Mouse (Mus musculus) midbrain, embryonic 11.5 days (tissue): ENCODE results near the gene Grb2. TPM values are rescaled to one million over a fixed set of nuclear protein-coding genes. Genes with fewer than 3 reads are reported as not detected.

Experiments used
- ATAC-seq: fragments of 200-750 bp; cut with Nextera tagmentation; 2 replicates; pipeline ENCODE4 v1.8.0; 2017; ENCODE audit warnings: moderate TSS enrichment, moderate library complexity; ENCODE audit not compliant: low FRiP score
- DNase-seq: peaks from one replicate; pipeline ENCODE4 v3.0.0; 2015; ENCODE audit warnings: low spot score; ENCODE audit errors: missing footprints
- H3K27ac ChIP-seq: fragments of 300-500 bp; sonication (generic); 2 replicates; pipeline ENCODE4 v1.5.1; 2014; ENCODE audit warnings: low read depth, low read length
- H3K27me3 ChIP-seq: fragments of 300-500 bp; sonication (generic); 2 replicates; pipeline ENCODE4 v1.6.1; 2014; ENCODE audit warnings: mild to moderate bottlenecking, low read length, moderate library complexity, mixed read lengths; ENCODE audit not compliant: control insufficient read depth, insufficient read depth
- H3K36me3 ChIP-seq: fragments of 300-500 bp; sonication (generic); 2 replicates; pipeline ENCODE4 v1.6.1; 2014; ENCODE audit warnings: mild to moderate bottlenecking, low read length, moderate library complexity, mixed read lengths; ENCODE audit not compliant: control insufficient read depth, insufficient read depth
- H3K4me1 ChIP-seq: fragments of 300-500 bp; sonication (generic); 2 replicates; pipeline ENCODE4 v1.6.1; 2014; ENCODE audit warnings: low read length; ENCODE audit not compliant: control insufficient read depth, insufficient read depth
- H3K4me2 ChIP-seq: fragments of 300-500 bp; sonication (generic); 2 replicates; pipeline ENCODE4 v1.6.1; 2014; ENCODE audit warnings: mild to moderate bottlenecking, moderate library complexity
- H3K4me3 ChIP-seq: fragments of 300-500 bp; sonication (generic); 2 replicates; pipeline ENCODE4 v1.5.1; 2014; ENCODE audit warnings: low read depth, low read length
- H3K9ac ChIP-seq: fragments of 300-500 bp; sonication (generic); 2 replicates; pipeline ENCODE4 v1.6.1; 2014; ENCODE audit warnings: low read length
- H3K9me3 ChIP-seq: fragments of 300-500 bp; sonication (generic); 2 replicates; pipeline ENCODE4 v1.6.1; 2016; ENCODE audit warnings: low read length; ENCODE audit not compliant: control insufficient read depth
- WGBS: fragments of 180-500 bp; shearing (Covaris S2); extraction: QIAGEN DNeasy Blood & Tissue Kit; methylation state at CpG from one replicate; pipeline ENCODE4 v1.1.7; 2014; 5-methylcytosine and 5-hydroxymethylcytosine counted together
- polyA plus RNA-seq: library from polyadenylated mRNA; unstranded; fragments of >200 nt; fragmentation: Nextera tagmentation; extraction: Ambion mirVana; gene quantifications from 2 replicates; pipeline ENCODE4 v1.2.1, GENCODE M21; 2014

Gene Grb2
- polyA plus RNA-seq, 1 experiment from 2014 or later, result 77.7 TPM

DNA sequence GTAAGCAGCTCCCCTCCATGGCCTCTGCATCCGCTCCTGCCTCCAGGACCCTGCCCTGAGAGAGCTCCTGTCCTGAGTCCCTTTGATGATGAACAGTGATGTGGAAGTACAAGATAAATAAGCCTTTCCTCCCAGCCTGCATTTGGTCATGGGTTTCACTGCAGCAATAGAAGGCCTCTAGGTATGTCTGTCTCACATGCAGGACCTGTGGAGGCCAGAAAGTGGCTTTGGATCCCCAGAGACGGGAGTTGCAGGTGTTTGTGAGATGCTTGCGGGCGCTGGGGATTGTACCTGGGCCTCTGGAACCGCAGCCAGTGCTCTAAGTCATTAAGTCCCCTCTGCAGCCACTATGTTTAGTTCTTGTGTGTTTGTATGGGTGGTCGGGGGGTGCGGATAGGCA lies 88.4 kb downstream of the Grb2 start:
- 0 out of 2 replicates have a peak, but pooled peaks cover 2% of the 10 kb centered on the region for H3K36me3 ChIP-seq
- no peak overlapping the region for H3K4me2 ChIP-seq
- no peaks in the 10 kb centered on the region for H3K27me3 ChIP-seq
- ATAC-seq, result no peak
- no peaks in the 10 kb centered on the region for H3K9me3 ChIP-seq
- WGBS, result 93% methylated on average over 7 of the region's 7 CpGs
- no peak overlapping the region for H3K4me3 ChIP-seq
- no peaks in the 10 kb centered on the region for H3K4me1 ChIP-seq
- H3K9ac ChIP-seq, result no peak overlapping the region
- no peak overlapping the region for H3K27ac ChIP-seq
- DNase-seq, result no peak

DNA sequence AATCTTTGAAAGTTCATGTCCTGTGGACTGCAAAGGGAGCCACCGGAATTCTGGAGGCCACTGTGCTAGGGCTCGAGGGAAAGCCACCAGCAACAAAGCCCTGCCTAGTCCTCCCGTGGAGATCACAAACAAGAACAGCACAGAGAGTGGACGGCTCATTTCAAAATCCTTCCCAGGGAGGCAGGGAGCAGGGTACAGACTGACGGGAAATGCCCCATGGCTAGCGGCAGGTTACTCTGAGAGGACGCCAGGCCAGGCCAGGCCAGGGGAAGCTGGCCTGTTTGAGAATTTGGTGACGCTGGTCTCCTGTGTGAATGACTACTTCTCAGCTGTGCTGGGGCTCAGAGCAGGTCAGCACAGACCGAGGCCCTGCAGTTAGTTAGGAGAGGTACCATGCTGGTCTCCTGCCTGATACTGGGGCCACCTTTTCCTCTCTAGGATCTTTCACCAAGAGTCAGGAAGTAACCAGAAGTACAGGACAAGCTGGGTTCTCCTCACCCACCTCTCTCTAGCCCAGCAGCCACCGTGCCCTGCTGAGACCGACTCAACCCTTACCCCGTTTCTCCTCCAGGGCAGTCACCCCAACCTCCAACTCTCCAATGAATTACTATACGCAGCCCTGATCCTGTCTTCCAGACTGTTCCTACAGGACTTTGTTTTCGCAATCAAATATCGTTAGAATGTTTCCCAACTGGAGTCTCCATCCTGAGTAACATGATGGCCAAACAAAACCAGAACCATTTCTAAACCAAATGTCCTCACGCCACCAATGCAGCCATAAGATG lies 89.5 kb downstream of the Grb2 start:
- Histone ChIP-seq H3K9ac (no peak overlapping the region), H3K36me3 (0 out of 2 replicates have a peak, but pooled peaks cover 2% of the 10 kb centered on the region), H3K9me3 (no peaks in the 10 kb centered on the region), H3K27ac (no peak overlapping the region), H3K4me3 (no peak overlapping the region), H3K27me3 (no peaks in the 10 kb centered on the region), H3K4me2 (no peak overlapping the region), H3K4me1 (no peaks in the 10 kb centered on the region)
- ATAC-seq (no peak), DNase-seq (no peak)
- WGBS, result 88% methylated on average over 16 of the region's 16 CpGs

- 89% methylated on average over 2 of the region's 2 CpGs for WGBS
- no peak overlapping the region for H3K27ac ChIP-seq
- H3K4me2 ChIP-seq, result no peak overlapping the region
- 0 out of 2 replicates have a peak, but pooled peaks cover 2% of the 10 kb centered on the region for H3K36me3 ChIP-seq
- H3K4me3 ChIP-seq, result no peak overlapping the region
- H3K4me1 ChIP-seq, result peaks cover 5% of the 10 kb centered on the region
- no peaks in the 10 kb centered on the region for H3K9me3 ChIP-seq
- ATAC-seq (no peak), DNase-seq (no peak)
- H3K27me3 ChIP-seq, result no peaks in the 10 kb centered on the region
- H3K9ac ChIP-seq, result no peak overlapping the region
These were observed 90.4 kb downstream of the Grb2 start for GRCm38 (mm10) chr11:115618001-115618400.

GRCm38 (mm10) chr11:115616893-115617292 lies 91.5 kb downstream of the Grb2 start:
- Histone ChIP-seq H3K9me3 (no peaks in the 10 kb centered on the region), H3K27me3 (no peaks in the 10 kb centered on the region), H3K4me3 (no peak overlapping the region), H3K4me2 (no peak overlapping the region), H3K9ac (no peak overlapping the region), H3K4me1 (peaks cover 9% of the 10 kb centered on the region), H3K36me3 (no peaks in the 10 kb centered on the region), H3K27ac (no peak overlapping the region)
- DNase-seq (no peak), ATAC-seq (no peak)
- 86% methylated on average over 6 of the region's 6 CpGs for WGBS

GRCm38 (mm10) chr11:115616371-115616770 lies 92.0 kb downstream of the Grb2 start:
- Histone ChIP-seq H3K27me3 (no peaks in the 10 kb centered on the region), H3K4me2 (no peak overlapping the region), H3K36me3 (no peaks in the 10 kb centered on the region), H3K4me3 (no peak overlapping the region), H3K9me3 (no peaks in the 10 kb centered on the region), H3K4me1 (peaks cover 11% of the 10 kb centered on the region), H3K27ac (no peak overlapping the region), H3K9ac (no peak overlapping the region)
- DNase-seq (no peak), ATAC-seq (no peak)
- 91% methylated on average over 7 of the region's 7 CpGs for WGBS

DNA sequence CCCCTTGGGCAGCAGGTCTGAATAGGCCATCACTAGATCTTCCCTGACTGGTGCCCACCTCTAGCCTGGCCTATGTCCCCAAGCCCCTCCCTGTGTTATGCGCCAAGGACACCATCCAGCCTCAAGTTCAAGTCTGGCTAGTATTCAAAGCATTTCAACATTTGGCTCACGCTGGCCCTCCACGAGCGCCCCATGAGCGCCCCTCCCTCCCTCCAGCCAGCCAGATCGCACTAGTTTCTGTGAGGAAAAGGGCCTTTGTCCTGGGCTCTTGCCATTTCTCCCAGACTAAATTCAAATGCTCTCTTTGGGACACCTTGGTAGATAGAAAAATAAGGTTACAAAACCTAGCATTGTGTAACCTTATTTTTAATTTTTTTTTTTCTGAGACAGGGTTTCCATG lies 92.5 kb downstream of the Grb2 start:
- WGBS, result 91% methylated on average over 6 of the region's 6 CpGs
- DNase-seq (no peak), ATAC-seq (no peak)
- Histone ChIP-seq H3K4me1 (peaks cover 11% of the 10 kb centered on the region), H3K27me3 (no peaks in the 10 kb centered on the region), H3K27ac (no peak overlapping the region), H3K9me3 (no peaks in the 10 kb centered on the region), H3K36me3 (no peaks in the 10 kb centered on the region), H3K4me2 (no peak overlapping the region), H3K4me3 (no peak overlapping the region), H3K9ac (no peak overlapping the region)

DNA sequence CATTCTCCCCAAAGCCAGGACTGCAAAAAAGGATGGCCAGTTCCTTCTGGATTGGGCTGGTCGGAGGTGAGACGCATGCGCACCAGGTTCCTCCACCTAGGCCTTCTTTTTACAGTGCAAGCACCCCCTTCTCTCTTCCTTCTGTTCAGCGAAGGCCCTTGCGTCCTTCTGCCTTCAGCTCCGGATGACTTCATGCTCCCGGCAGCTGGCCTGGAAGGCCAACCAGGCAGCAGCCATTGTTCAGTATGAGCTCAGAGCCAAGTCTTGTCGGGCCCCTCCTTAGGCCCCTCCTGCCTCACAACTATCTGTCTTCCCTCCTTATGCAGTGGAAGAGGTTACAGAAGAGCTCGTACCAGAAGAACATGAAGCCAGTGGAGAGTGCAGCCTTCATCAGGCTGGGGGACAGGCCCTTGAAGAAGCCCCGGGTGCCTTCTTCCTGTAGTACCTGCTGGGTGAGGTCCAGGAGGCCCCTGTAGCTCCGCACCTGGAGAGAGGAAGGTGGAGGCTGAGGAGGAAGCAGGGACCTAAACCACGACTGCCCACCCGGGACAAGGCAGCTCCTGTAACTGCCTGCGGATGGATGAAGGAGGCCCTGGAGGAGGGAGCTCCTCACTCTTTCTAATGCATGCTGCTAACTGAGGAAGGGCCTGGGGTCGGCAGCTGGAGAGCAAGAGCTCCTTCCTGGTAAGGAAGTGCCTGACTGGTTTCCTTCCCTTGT lies 93.1 kb downstream of the Grb2 start:
- H3K9me3 ChIP-seq, result no peaks in the 10 kb centered on the region
- no peak overlapping the region for H3K4me3 ChIP-seq
- H3K9ac ChIP-seq, result no peak overlapping the region
- no peaks in the 10 kb centered on the region for H3K36me3 ChIP-seq
- DNase-seq, result no peak
- H3K4me1 ChIP-seq, result peaks cover 11% of the 10 kb centered on the region
- H3K4me2 ChIP-seq, result no peak overlapping the region
- no peak for ATAC-seq
- no peak overlapping the region for H3K27ac ChIP-seq
- H3K27me3 ChIP-seq, result no peaks in the 10 kb centered on the region
- WGBS, result 79% methylated on average over 15 of the region's 15 CpGs

GRCm38 (mm10) chr11:115614346-115615107 lies 93.9 kb downstream of the Grb2 start:
- H3K36me3 ChIP-seq, result no peaks in the 10 kb centered on the region
- no peak overlapping the region for H3K4me2 ChIP-seq
- peaks cover 11% of the 10 kb centered on the region for H3K4me1 ChIP-seq
- 81% methylated on average over 10 of the region's 10 CpGs for WGBS
- no peaks in the 10 kb centered on the region for H3K9me3 ChIP-seq
- DNase-seq, result no peak
- no peaks in the 10 kb centered on the region for H3K27me3 ChIP-seq
- no peak overlapping the region for H3K9ac ChIP-seq
- H3K4me3 ChIP-seq, result no peak overlapping the region
- H3K27ac ChIP-seq, result no peak overlapping the region
- ATAC-seq, result no peak
